Mouse (Mus musculus) frontal cortex, adult 2 months (tissue): ENCODE data around the gene Mef2d. TPM values are rescaled to one million over a fixed set of nuclear protein-coding genes. Genes with fewer than 3 reads are reported as not detected.

Experiments used
- DNase-seq, 2 experiments: peaks; one replicate each; pipeline ENCODE4 v3.0.0; 2022; ENCODE audit warnings: low spot score in 1 of 2; ENCODE audit errors: extremely low spot score in 1 of 2
- polyA plus RNA-seq: library from polyadenylated mRNA; depleted of rRNA; stranded (reverse); fragments of >200 nt; gene quantifications from 2 replicates; pipeline ENCODE4 v1.2.3, GENCODE M21; 2012

The Mef2d gene
- polyA plus RNA-seq, 1 experiment = 137 TPM

- DNase-seq = peak in 1 of 2 experiments; percentile 42
Measured at GRCm38 (mm10) chr3:88205563-88206491, 63.7 kb downstream of the Mef2d start.

DNA sequence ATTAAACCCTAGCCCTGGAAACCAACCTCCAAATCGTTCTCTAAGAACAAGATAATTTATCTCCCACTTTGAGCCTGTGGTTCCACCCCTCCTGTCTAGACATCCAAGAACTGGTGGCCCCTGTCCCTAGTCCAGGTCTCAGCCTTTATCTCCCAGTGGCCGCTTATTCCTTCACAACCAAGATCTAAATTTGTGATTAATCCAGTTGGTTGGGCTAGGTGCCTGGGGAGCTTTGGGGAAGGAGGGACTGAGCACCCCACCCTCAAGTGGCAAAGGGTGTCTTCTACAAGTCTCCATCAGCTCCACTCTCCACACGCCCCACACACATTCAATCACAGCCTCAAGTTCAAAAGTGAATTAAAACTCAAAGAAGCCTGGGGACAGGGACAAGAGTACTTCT, 64.3 kb downstream of the Mef2d start:
- peak in 1 of 2 experiments; percentile 30 for DNase-seq

DNA sequence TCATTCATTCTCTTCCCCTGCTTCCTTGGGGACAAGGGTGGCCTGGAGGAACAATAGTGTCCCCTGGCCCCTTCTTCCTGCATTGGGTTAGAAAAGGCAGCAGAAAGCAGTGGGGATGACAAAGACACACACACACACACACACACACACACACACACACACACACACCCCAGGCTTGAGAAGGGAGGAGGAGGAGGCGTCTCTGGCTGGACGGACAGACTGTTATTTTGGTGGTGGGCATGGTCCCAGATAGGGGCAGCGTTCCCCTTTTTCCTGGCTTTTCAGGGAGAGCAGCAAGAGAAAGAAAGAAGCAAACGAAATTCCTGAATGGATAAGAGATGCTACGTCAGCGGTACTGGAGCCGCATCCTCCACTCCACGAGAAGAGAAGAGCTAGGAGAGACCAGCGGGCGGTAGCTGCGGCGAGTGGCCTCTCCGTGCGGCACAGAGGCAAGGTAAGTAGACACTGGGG, 64.8 kb downstream of the Mef2d start:
- DNase-seq = peak in 1 of 2 experiments; percentile 81

GRCm38 (mm10) chr3:88207451-88208100, 65.4 kb downstream of the Mef2d start:
- DNase-seq = peak in 1 of 2 experiments; percentile 28

- DNase-seq = peak in 1 of 2 experiments; percentile 34
Measured at GRCm38 (mm10) chr3:88208226-88208720, 66.1 kb downstream of the Mef2d start.

DNA sequence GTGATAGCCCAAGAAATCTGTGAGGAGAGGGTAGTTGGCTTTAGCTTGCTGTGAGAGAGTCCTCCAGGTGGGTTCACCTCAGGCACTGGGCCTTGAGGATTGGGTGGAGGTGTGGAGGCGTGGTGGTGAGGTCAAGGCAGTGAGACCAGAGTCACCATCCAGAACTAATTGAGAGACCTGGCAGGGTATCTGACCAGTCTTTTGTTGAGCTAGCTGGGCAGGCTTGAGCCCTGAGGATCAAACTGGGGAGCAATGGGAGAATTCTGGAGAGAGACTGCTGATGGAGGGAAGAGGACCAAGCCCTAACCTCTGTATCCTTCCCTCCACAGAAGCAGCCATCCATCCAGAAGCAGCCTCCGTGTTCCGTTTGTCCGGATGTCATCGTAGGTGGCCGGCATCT, 67.1 kb downstream of the Mef2d start:
- DNase-seq = no peak

GRCm38 (mm10) chr3:88210121-88210520, 67.9 kb downstream of the Mef2d start:
- no peak for DNase-seq

GRCm38 (mm10) chr3:88210918-88211317, 68.7 kb downstream of the Mef2d start:
- no peak for DNase-seq

DNA sequence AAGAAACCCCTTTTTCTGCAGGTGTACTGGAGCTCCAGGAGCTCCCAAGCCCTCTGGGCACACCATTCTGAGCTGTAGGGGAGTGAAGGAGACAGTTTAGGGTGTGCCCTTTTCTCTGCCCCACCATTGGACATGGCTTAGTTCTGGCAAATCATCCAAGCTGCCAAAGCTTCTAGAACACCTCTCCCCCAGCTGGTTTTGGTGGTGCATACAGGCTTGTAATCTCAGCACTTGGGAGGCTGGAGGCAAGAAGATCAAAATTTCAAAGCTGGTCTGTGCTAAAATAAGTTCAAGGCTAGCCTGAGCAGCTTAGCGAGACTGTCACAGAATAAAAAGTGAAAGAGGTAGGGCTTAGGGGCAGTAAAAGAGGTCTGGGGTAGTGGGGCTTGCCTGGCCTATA, 70.2 kb downstream of the Mef2d start:
- no peak for DNase-seq

- no peak for DNase-seq
Measured at GRCm38 (mm10) chr3:88213019-88213418, 70.8 kb downstream of the Mef2d start.

GRCm38 (mm10) chr3:88214197-88214938, 72.2 kb downstream of the Mef2d start:
- peak in 1 of 2 experiments; percentile 87 for DNase-seq

DNA sequence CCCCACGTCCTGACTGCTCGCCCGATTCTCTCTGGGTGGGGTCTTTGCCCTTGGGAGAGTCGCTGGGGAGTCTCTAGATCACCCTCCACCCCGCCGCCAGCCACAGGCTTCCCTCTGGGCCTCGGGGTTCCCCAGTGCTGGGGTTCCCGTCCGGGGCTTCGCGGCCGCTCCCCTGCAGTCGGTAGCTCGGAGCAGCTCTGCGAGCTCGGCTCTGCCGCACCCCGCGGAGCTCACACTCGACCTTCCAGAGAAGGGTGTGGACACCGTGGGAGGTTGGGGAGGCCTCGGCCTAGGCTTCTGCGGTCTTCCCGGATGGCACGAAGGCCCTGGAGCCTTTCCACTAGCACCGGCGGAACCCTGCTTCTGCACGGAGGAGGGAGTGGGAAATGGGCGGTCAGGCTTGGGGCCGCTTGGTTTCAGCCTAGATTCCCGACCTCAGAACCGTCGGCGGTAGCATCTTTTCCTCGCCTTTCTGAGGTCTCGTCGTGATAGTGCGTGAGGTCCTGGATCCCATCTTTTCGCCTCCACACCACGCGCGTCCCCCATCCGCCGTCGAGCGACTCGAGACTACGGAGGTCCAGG, 72.9 kb downstream of the Mef2d start:
- DNase-seq = peak in 1 of 2 experiments; percentile 23

GRCm38 (mm10) chr3:88215553-88216004, 73.4 kb downstream of the Mef2d start:
- DNase-seq = peak in 1 of 2 experiments; percentile 56

DNA sequence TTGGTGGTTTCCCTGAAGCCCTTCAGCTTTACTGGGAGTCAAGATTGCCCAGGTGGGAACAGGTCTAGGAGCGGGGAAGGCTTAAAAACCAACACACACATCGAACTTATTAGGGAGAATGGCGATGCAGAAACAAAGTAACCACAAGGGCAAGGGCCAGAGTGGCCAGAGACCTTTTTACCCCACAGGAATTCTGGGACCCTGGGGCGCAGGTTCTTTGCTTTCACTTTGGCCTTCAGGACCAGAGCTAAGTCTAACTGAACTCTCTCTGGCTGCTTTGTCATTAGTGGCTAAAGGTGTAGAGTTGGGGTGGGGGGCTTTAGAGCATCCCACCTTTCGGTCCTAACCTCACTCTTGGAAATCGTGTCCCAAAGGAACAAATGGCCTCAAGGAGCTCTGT, 73.9 kb downstream of the Mef2d start:
- DNase-seq = no peak

DNA sequence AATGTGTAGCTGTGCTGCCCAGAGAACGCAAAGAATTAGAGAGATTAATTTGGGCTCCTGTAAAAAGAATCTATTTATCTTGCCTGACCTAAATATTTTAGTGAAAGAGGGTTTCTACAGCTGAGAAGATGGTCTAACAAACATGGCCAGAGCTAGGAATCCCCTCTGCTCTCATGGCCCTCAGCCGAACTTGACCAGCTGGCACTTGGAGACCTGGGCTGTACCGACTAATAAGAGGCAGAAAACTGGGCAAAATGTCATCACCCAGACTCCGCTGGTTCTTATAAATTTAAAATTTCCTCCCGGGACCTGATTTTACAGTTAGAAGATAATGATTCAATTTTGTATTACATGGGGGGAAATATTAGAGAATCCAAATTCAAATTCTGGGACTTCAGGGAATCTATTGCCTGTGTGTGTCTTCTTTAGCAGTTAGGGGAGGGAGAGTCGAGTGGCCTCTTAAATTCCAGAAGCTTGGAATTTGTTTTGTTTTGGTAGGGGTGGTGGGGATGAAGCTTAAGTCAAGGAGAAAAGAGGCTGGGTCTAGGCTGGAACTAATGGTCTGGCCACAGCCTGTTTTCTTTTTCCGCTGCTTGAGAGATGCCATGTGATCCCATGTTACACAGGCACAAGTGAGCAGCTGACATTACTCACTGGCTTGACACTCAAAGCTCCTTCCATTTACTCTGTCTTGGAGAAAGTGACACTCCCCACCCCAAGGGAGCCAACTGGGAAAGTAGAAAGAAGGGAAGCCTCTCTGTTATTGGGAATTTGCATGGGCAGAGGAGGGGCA, 74.6 kb downstream of the Mef2d start:
- DNase-seq = peak in 1 of 2 experiments; percentile 32

- DNase-seq = no peak
Measured at GRCm38 (mm10) chr3:88217679-88218078, 75.5 kb downstream of the Mef2d start.

- peak in 1 of 2 experiments; percentile 50 for DNase-seq
Measured at GRCm38 (mm10) chr3:88219940-88220339, 77.8 kb downstream of the Mef2d start.

- no peak for DNase-seq
Measured at GRCm38 (mm10) chr3:88220842-88221241, 78.7 kb downstream of the Mef2d start.
